Mouse (Mus musculus) bone marrow, adult 2 months (tissue): ENCODE measurements around the gene Fam84a. TPM values are rescaled to one million over a fixed set of nuclear protein-coding genes. Genes with fewer than 3 reads are reported as not detected.

ENCODE experiments used
- H3K27ac ChIP-seq: fragments of 200-500 bp; 2 replicates; pipeline ENCODE4 v1.5.1; 2012; ENCODE audit warnings: low read depth, mild to moderate bottlenecking, control low read depth, inconsistent platforms, low read length; ENCODE audit not compliant: control insufficient read depth, poor library complexity, insufficient read depth
- H3K4me1 ChIP-seq: fragments of 200-500 bp; 2 replicates; pipeline ENCODE4 v1.6.1; 2011; ENCODE audit warnings: low read length; ENCODE audit not compliant: control insufficient read depth, insufficient read depth
- H3K4me3 ChIP-seq: fragments of 200-500 bp; replicated peaks from 2 replicates; pipeline ENCODE3; 2011; ENCODE audit warnings: mild to moderate bottlenecking, low read depth, low read length, control low read depth; ENCODE audit not compliant: control insufficient read depth
- CTCF ChIP-seq: fragments of 200-500 bp; IDR thresholded peaks from 2 replicates; pipeline ENCODE4 v1.5.1; 2011; ENCODE audit warnings: low read length, control low read depth; ENCODE audit not compliant: control insufficient read depth, insufficient read depth
- POLR2A ChIP-seq: fragments of 200-500 bp; IDR thresholded peaks from 2 replicates; pipeline ENCODE4 v1.6.1; 2011; ENCODE audit warnings: low read depth, mild to moderate bottlenecking, control low read depth, low read length, borderline replicate concordance; ENCODE audit not compliant: control insufficient read depth
- WGBS: fragments of 180-500 bp; shearing (Covaris S2); methylation state at CpG from one replicate; pipeline ENCODE4 v1.1.7; 2018; 5-methylcytosine and 5-hydroxymethylcytosine counted together
- polyA plus RNA-seq: library from polyadenylated mRNA; stranded (reverse); fragments of >200 nt; gene quantifications from 2 replicates; pipeline ENCODE4 v1.2.4, GENCODE M21; 2011; ENCODE audit warnings: low replicate concordance; ENCODE audit not compliant: missing spikeins, insufficient read depth, insufficient read length

Gene Fam84a
- polyA plus RNA-seq: 0.47 and 0.85 TPM in 2 replicates

- TF ChIP-seq CTCF (no peak), POLR2A (no peak)
- Histone ChIP-seq H3K4me3 (no peak within 1 kb of the TSS), H3K27ac (no peak within 1 kb of the TSS), H3K4me1 (no peaks in the 10 kb centered on the region)
- WGBS: 5% methylated on average over 31 of the region's 31 CpGs
Observed at GRCm38 (mm10) chr12:14151921-14152320, at the start of gene Fam84a. Fam84a (minus strand) TSS chr12:14152054.

- no peak overlapping the region for H3K27ac ChIP-seq
- 53% methylated on average over 3 of the region's 3 CpGs for WGBS
- H3K4me3 ChIP-seq: no peak overlapping the region
- H3K4me1 ChIP-seq: no peaks in the 10 kb centered on the region
- TF ChIP-seq POLR2A (no peak), CTCF (no peak)
Observed at GRCm38 (mm10) chr12:14195479-14195878, 43.6 kb upstream of the Fam84a start.

DNA sequence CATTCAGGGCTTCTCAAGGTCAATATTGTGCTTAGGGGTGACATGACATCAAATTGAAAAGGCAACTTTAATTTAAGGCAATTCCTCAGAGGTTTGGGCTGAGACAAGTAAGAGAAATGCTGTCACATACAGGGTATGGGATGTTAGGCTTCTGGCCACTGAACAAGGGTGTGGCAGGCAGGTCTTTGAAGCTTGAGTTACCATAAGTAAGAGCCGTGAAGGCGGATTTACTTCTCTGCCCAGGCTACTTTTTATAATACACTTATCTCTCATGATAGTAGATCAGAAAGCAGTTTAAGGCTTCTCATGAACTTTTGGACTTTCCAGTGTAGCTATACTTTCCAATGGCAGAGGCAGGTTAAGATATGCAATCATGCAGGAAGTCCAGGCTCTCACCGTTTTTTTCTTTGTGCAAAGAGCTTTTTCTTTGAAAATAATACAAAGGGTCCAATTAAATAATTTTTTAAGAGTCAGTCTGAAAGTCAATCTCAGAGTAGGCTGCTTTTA lies 34.9 kb upstream of the Fam84a start:
- Histone ChIP-seq H3K4me3 (no peak overlapping the region), H3K4me1 (no peaks in the 10 kb centered on the region), H3K27ac (no peak overlapping the region)
- TF ChIP-seq POLR2A (no peak), CTCF (no peak)
- WGBS: 83% methylated on average over 3 of the region's 3 CpGs

- WGBS: 56% methylated on average over 2 of the region's 2 CpGs
- TF ChIP-seq CTCF (no peak), POLR2A (no peak)
- Histone ChIP-seq H3K27ac (no peak overlapping the region), H3K4me1 (no peaks in the 10 kb centered on the region), H3K4me3 (no peak overlapping the region)
Observed at GRCm38 (mm10) chr12:14165713-14166112, 13.9 kb upstream of the Fam84a start.

GRCm38 (mm10) chr12:14164936-14165335 lies 13.1 kb upstream of the Fam84a start:
- WGBS: 74% methylated on average over 1 of the region's 1 CpGs
- H3K27ac ChIP-seq: no peak overlapping the region
- H3K4me1 ChIP-seq: no peaks in the 10 kb centered on the region
- TF ChIP-seq CTCF: no peak
- no peak for TF ChIP-seq POLR2A
- no peak overlapping the region for H3K4me3 ChIP-seq

DNA sequence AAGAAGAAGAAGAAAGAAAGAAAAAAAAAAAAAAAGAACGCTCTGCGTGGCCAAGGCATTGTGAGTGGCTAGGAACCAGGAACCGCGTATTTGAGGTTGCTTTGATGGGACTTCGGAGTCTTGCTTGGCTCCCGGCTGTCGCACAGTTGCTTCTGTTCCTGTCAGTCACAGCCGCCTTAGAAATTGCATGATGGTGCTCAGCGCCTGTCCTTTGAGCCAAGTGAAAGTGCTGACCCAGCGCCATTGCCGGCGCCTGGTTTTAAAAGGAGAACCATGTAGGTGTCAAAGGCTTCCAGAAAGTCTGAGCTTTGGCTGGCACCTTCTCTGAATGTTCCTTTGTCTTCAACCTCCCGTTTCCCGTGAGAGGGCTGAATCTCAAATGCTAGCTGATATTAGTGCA lies 572 bp upstream of the Fam84a start:
- 3% methylated on average over 14 of the region's 14 CpGs for WGBS
- Histone ChIP-seq H3K4me1 (no peaks in the 10 kb centered on the region), H3K27ac (no peak overlapping the region), H3K4me3 (no peak overlapping the region)
- TF ChIP-seq CTCF (no peak), POLR2A (no peak)

DNA sequence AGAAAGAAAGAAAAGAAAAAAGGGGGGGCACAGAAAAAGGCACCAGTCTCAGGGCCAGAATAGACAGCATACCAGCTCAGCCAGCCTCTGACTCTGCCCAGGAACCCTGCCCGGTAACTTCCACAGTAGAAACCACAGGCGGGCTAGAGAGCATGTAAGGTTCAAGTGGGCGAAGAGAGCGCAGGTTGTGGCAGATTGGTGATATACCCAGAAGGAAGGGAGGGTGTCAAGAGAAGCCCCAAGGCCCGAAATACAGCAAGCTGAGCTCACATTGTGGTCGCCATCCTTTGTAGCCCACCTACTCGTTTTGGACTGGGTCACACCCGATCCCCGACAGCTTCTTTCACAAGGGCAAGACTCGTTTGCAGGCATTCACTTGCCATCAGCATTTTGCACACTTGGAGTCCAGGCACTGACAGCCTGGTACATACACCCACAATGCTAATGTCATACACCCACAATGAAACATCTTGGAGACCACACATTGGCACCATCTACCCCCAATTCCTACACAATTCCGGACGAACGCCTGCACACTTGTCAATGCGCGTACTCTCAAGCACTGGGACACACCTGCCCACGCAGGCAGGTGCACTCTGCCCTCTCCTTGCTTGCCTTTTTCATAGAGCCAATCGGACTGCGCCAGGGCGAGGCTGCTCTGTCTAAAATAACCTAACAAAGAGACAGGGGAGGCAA lies 770 bp downstream of the Fam84a start:
- WGBS: 10% methylated on average over 19 of the region's 19 CpGs
- Histone ChIP-seq H3K4me1 (no peaks in the 10 kb centered on the region), H3K27ac (no peak overlapping the region), H3K4me3 (no peak overlapping the region)
- TF ChIP-seq CTCF (no peak), POLR2A (no peak)

DNA sequence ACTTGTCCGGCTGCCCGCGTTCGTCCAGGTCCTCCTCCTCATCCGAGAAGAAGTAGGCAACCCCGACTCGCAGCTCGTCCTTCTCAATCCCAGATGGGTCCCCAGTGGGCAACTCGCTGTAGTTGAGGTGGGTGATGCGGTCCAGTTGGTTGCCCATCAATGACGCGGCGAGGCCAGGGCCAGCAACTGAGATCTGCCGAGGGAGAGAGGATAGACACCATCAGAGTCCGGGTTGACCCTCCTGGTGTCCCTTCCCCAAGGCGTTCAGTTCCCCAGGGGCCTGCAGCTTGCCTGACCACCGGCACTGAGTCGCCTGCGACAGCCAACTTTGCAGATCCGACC lies 1.3 kb downstream of the Fam84a start:
- WGBS: 3% methylated on average over 20 of the region's 20 CpGs
- no peak overlapping the region for H3K4me3 ChIP-seq
- no peaks in the 10 kb centered on the region for H3K4me1 ChIP-seq
- H3K27ac ChIP-seq: no peak overlapping the region
- TF ChIP-seq CTCF (no peak), POLR2A (no peak)
